Mouse (Mus musculus): ENCODE measurements around the gene Thsd1. TPM values are rescaled to one million over a fixed set of nuclear protein-coding genes. Genes with fewer than 3 reads are reported as not detected.

The Thsd1 gene
- polyA plus RNA-seq (2012; fragmentation: generic; extraction: Trizol): 0.07 TPM

GRCm38 (mm10) chr8:22227061-22227877, at the start of gene Thsd1:
Gene Thsd1 (plus strand): TSS chr8:22227313.
- no peaks in the 10 kb centered on the region for H3K79me2 ChIP-seq (ENCODE audit: control insufficient read depth, insufficient read depth)
- H3ac ChIP-seq (ENCODE audit: control insufficient read depth, insufficient read length): no peak within 1 kb of the TSS
- no peak within 1 kb of the TSS for H3K4me3 ChIP-seq
- no peaks in the 10 kb centered on the region for H3K27me3 ChIP-seq (ENCODE audit: control insufficient read depth, insufficient read depth, insufficient read length)
- TF ChIP-seq MYOD1 (IDR thresholded peaks at IDR 0.05; ENCODE audit: control insufficient read depth in 1 of 3, insufficient read length in 2 of 3, low read depth in 2 of 3): no peak
- 0 out of 2 replicates have a peak, but pooled peaks have one; percentile 9 for TF ChIP-seq CEBPB (IDR thresholded peaks at IDR 0.05; ENCODE audit: insufficient read depth, poor library complexity, severe bottlenecking)
- no peak for TF ChIP-seq POLR2A (IDR thresholded peaks at IDR 0.05; ENCODE audit: insufficient read length, low read depth)
- no peak for TF ChIP-seq SRF (IDR thresholded peaks at IDR 0.05; ENCODE audit: control insufficient read depth, insufficient read length, low read depth)
- no peak for TF ChIP-seq USF1 (IDR thresholded peaks at IDR 0.05; ENCODE audit: low read depth)
- no peak for TF ChIP-seq TCF12 (IDR thresholded peaks at IDR 0.05; ENCODE audit: insufficient read depth, poor library complexity, severe bottlenecking)
- no peaks in the 10 kb centered on the region for H3K36me3 ChIP-seq (ENCODE audit: control insufficient read depth, insufficient read depth)
- H3K4me2 ChIP-seq (ENCODE audit: low read depth): peak within 1 kb of the TSS; percentile 62

GRCm38 (mm10) chr8:22184884-22185283, 42.2 kb upstream of the Thsd1 start:
- Histone ChIP-seq H3K79me2 (ENCODE audit: control insufficient read depth, insufficient read depth) (peaks cover 51% of the 10 kb centered on the region), H3K4me2 (ENCODE audit: low read depth) (peak overlapping the region; percentile 80), H3K4me3 (peak overlapping the region; percentile 45), H3ac (ENCODE audit: control insufficient read depth, insufficient read length) (no peak overlapping the region), H3K27me3 (ENCODE audit: control insufficient read depth, insufficient read depth, insufficient read length) (no peaks in the 10 kb centered on the region), H3K36me3 (ENCODE audit: control insufficient read depth, insufficient read depth) (no peaks in the 10 kb centered on the region)
- no peak for TF ChIP-seq POLR2A (IDR thresholded peaks at IDR 0.05; ENCODE audit: insufficient read length, low read depth)
- TF ChIP-seq SRF (IDR thresholded peaks at IDR 0.05; ENCODE audit: control insufficient read depth, insufficient read length, low read depth): no peak
- TF ChIP-seq MYOG (IDR thresholded peaks at IDR 0.05; ENCODE audit: control insufficient read depth in 1 of 3, insufficient read depth in 1 of 3, insufficient read length in 2 of 3, low read depth in 2 of 3): no peak
- TF ChIP-seq MAX (IDR thresholded peaks at IDR 0.05; ENCODE audit: low read depth): no peak
- TF ChIP-seq E2F4 (IDR thresholded peaks at IDR 0.05; ENCODE audit: insufficient read depth): no peak
- no peak for TF ChIP-seq TCF3 (IDR thresholded peaks at IDR 0.05; ENCODE audit: insufficient read length, low read depth)
- TF ChIP-seq TCF12 (IDR thresholded peaks at IDR 0.05; ENCODE audit: insufficient read depth, poor library complexity, severe bottlenecking): no peak
- no peak for TF ChIP-seq MYOD1 (IDR thresholded peaks at IDR 0.05; ENCODE audit: control insufficient read depth in 1 of 3, insufficient read length in 2 of 3, low read depth in 2 of 3)
- TF ChIP-seq POLR2AphosphoS2 (IDR thresholded peaks at IDR 0.05; ENCODE audit: insufficient read length, low read depth): no peak
- TF ChIP-seq USF1 (IDR thresholded peaks at IDR 0.05; ENCODE audit: low read depth): no peak
- TF ChIP-seq REST (IDR thresholded peaks at IDR 0.05; ENCODE audit: insufficient read depth, insufficient read length): no peak
- no peak for TF ChIP-seq CEBPB (IDR thresholded peaks at IDR 0.05; ENCODE audit: insufficient read depth, poor library complexity, severe bottlenecking)

GRCm38 (mm10) chr8:22185431-22186397, 41.4 kb upstream of the Thsd1 start, which contains the start of gene Ckap2:
Gene Ckap2 (minus strand): TSS chr8:22185819.
- Histone ChIP-seq H3K36me3 (ENCODE audit: control insufficient read depth, insufficient read depth) (no peaks in the 10 kb centered on the region), H3K79me2 (ENCODE audit: control insufficient read depth, insufficient read depth) (peaks cover 44% of the 10 kb centered on the region), H3K27me3 (ENCODE audit: control insufficient read depth, insufficient read depth, insufficient read length) (no peaks in the 10 kb centered on the region), H3K4me3 (peak within 1 kb of the TSS; percentile 45), H3K4me2 (ENCODE audit: low read depth) (peak within 1 kb of the TSS; percentile 87), H3ac (ENCODE audit: control insufficient read depth, insufficient read length) (no peak within 1 kb of the TSS)
- TF ChIP-seq MYOD1 (IDR thresholded peaks at IDR 0.05; ENCODE audit: control insufficient read depth in 1 of 3, insufficient read length in 2 of 3, low read depth in 2 of 3) (peak in 2 of 3 experiments; percentile 45 to 48), POLR2A (IDR thresholded peaks at IDR 0.05; ENCODE audit: insufficient read length, low read depth) (peak; percentile 59), POLR2AphosphoS2 (IDR thresholded peaks at IDR 0.05; ENCODE audit: insufficient read length, low read depth) (peak; percentile 41), MYOG (IDR thresholded peaks at IDR 0.05; ENCODE audit: control insufficient read depth in 1 of 3, insufficient read depth in 1 of 3, insufficient read length in 2 of 3, low read depth in 2 of 3) (peak in 1 of 3 experiments; percentile 10), CEBPB (IDR thresholded peaks at IDR 0.05; ENCODE audit: insufficient read depth, poor library complexity, severe bottlenecking) (0 out of 2 replicates have a peak, but pooled peaks have one; percentile 10), TCF12 (IDR thresholded peaks at IDR 0.05; ENCODE audit: insufficient read depth, poor library complexity, severe bottlenecking) (no peak), E2F4 (IDR thresholded peaks at IDR 0.05; ENCODE audit: insufficient read depth) (peak; percentile 88), USF1 (IDR thresholded peaks at IDR 0.05; ENCODE audit: low read depth) (no peak)

GRCm38 (mm10) chr8:22192660-22193431, 34.3 kb upstream of the Thsd1 start, which contains the start of gene Vps36:
Gene Vps36 (plus strand): TSS chr8:22192809.
- Histone ChIP-seq H3K4me3 (peak within 1 kb of the TSS; percentile 69), H3ac (ENCODE audit: control insufficient read depth, insufficient read length) (peak within 1 kb of the TSS; percentile 13), H3K4me2 (ENCODE audit: low read depth) (peak within 1 kb of the TSS; percentile 91), H3K36me3 (ENCODE audit: control insufficient read depth, insufficient read depth) (no peaks in the 10 kb centered on the region), H3K79me2 (ENCODE audit: control insufficient read depth, insufficient read depth) (peaks cover 22% of the 10 kb centered on the region), H3K27me3 (ENCODE audit: control insufficient read depth, insufficient read depth, insufficient read length) (no peaks in the 10 kb centered on the region)
- TF ChIP-seq MYOD1 (IDR thresholded peaks at IDR 0.05; ENCODE audit: control insufficient read depth in 1 of 3, insufficient read length in 2 of 3, low read depth in 2 of 3) (peak in 1 of 3 experiments; percentile 29), MAX (IDR thresholded peaks at IDR 0.05; ENCODE audit: low read depth) (no peak), REST (IDR thresholded peaks at IDR 0.05; ENCODE audit: insufficient read depth, insufficient read length) (no peak), SRF (IDR thresholded peaks at IDR 0.05; ENCODE audit: control insufficient read depth, insufficient read length, low read depth) (no peak), MYOG (IDR thresholded peaks at IDR 0.05; ENCODE audit: control insufficient read depth in 1 of 3, insufficient read depth in 1 of 3, insufficient read length in 2 of 3, low read depth in 2 of 3) (peak in 1 of 3 experiments; percentile 47), CEBPB (IDR thresholded peaks at IDR 0.05; ENCODE audit: insufficient read depth, poor library complexity, severe bottlenecking) (no peak), TCF12 (IDR thresholded peaks at IDR 0.05; ENCODE audit: insufficient read depth, poor library complexity, severe bottlenecking) (no peak), USF1 (IDR thresholded peaks at IDR 0.05; ENCODE audit: low read depth) (no peak), POLR2AphosphoS2 (IDR thresholded peaks at IDR 0.05; ENCODE audit: insufficient read length, low read depth) (peak; percentile 67), TCF3 (IDR thresholded peaks at IDR 0.05; ENCODE audit: insufficient read length, low read depth) (no peak), E2F4 (IDR thresholded peaks at IDR 0.05; ENCODE audit: insufficient read depth) (no peak), POLR2A (IDR thresholded peaks at IDR 0.05; ENCODE audit: insufficient read length, low read depth) (peak; percentile 71)
